Mouse (Mus musculus): ENCODE measurements at regions not wholly inside any gene's neighbourhood (a gene's known extent, or its start where the extent isn't known, plus 50 kb on each side); places are given as distances from the start of the nearest gene placed in this dataset.
A peak's percentile ranks its signal among the peaks of the same experiment; 100 is the strongest.

DNA sequence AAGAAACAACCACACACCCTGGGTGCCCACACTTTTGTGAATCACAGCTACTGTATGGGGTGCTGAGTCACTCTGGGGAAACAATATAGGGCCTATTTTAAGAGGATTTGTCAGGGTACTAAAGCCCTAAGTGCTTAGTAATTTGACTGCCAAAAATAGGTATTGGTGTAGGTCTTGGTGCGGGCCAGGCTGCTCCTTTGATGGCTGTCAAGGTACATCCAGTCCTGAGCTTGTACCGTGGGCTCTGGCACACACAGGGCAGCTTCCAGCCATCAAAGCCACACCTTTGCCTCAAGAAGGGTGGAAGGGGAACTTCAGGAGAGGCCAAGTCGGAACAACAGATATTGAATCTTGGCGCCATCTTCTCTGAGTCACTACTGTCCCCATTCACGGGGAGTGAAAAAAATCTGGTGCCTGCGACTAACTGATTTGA, 64.2 kb upstream of the Dlg1 start:
- DNase-seq = no peak

DNA sequence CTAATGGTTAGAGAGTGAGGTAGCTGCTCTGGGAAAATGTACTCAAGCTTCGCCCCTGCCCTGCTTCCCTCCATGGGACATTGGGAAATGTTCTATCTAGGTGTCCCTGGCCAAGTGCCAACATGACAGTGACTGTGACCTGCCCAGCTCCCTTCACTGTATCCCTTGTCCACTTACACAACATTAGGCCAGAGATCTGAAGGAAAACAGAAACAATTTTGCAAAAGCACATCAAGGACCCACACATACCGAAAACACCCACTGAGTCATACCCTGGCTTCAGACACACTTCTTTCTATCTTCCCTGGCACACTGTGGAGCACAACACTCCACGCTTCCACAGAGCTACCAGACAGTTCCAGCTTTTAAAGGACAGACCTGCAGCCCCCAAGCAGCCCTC, 62.0 kb upstream of the Dlg1 start:
- DNase-seq = no peak

DNA sequence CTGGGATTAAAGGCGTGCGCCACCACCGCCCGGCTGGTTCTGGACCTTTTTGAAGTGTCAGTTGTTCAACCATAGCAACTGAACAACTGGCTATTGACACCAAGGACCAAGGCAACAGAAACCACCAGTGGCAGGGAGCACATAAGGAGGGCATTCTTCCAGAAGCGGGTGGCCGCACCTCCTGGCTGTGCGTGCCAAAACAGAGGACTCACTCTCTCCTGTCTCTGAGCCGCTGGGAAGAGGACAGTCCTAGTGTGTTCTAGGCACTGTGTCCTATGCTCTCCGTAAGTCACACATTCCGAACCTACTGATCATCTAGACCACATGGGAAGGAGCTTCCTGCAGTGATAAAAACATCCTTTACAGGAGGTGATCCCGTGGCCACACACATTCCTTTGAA, 60.1 kb upstream of the Dlg1 start:
- no peak for DNase-seq

DNA sequence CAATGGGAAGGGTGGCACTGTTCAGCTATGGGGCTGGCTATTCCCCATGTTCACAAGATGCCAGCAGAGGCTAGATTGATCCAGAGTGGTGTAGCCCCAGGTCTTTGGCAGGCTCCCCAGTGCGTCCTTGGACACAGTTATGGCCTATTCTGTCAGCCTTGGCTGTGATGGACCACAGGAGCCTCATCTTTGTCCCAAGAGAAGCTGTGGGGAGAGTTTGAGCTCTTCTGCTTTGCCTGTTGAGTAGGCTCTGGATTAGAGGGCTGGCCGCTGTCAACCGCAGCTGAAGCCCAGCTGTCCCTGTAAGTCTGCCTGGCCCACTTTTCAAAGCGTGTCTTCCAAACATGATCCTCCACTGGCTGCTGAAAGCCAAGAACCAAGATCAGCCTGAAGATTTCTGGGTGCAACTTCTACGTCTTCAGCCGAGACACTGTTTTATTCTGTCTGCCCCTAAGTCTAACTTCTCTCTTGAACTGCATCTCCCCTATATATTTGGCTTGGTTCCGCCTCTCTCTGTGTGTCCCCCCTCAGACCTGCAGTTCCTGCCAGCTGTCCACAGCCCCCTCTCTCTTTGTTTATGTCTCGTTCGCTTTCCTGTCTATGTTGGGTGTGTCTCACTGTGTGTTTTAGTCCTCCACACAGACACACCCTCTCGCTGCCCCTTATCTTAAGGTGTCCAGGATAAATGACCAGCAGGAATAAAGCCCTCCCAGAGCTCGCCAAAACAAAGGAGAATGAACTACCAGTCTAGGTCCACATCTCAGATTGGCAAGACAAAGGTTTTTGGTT, 56.7 kb upstream of the Dlg1 start:
- DNase-seq = peak; percentile 31

DNA sequence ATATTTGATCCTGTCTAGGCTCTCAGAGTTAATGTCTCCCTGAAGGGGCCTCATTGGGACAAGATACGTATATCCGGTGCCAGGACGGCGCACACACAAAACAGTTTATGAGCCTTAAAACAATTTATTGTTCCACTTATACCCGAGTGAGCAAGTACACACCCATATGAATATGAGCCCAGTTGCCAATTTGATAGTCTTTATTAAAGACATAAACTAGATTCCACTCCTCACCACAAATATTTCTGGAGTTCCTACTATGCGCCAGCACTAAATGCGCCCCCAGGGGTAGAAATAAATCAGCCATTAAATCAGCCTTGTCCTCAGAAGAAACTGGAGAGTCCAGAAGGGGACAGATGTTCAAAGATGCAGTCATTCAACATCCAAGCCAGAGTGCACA, 54.3 kb upstream of the Dlg1 start:
- no peak for DNase-seq

DNA sequence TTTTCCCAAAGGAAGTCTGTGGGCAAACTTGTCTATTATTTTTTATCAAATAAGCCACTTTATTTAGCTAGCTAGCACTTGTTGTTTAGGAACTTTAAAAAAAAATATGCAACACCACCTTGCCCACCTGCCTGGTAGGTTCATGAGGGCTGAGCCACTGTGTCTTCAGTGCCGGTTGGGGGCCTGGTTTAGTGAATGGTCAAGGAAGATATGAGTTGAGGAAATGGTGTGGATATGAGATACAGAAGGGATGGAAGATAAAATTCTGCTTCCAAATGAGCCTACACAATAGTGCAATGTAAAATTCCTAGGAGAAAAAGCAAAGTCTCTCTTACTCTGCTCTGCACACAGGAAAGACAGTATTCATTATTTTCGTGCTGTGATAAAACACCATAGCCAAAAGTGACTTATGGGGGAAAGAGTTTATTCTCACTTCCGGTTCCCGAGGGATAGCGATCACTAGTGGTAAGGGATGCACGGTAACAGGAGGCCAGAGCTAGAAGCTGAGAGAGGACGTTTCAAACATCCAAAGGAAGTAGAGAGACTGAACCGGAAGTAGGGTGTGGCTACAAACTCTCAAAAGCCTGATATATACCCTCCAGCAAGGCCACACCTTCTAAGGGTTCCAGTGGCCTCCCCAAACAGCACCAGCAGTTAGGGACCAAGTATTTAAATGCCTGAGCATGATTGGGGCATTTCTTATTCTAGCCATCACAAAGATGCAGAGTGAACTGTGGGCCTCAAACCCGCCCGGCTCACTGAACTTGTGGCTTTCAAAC, 53.7 kb upstream of the Dlg1 start:
- no peak for DNase-seq

All from retina, postnatal 1 day (tissue).